Mouse (Mus musculus) megakaryocyte-erythroid progenitor cell, adult 5-6 weeks (primary cell): ENCODE results near the gene Mxi1. TPM values are rescaled to one million over a fixed set of nuclear protein-coding genes. Genes with fewer than 3 reads are reported as not detected.

Experiments used
- ATAC-seq: replicated peaks from 2 replicates; pipeline ENCODE4 v1.8.0; 2016; ENCODE audit warnings: mild to moderate bottlenecking, inconsistent platforms; ENCODE audit not compliant: severe bottlenecking, poor library complexity, low FRiP score, low TSS enrichment
- total RNA-seq, 2 experiments: library from RNA; stranded (forward) in 1 of 2; stranded (reverse) in 1 of 2; fragments of 200-1000, 215-1000 nt in 1 of 2; fragments of >200 nt in 1 of 2; fragmentation: Nextera tagmentation in 1 of 2; gene quantifications; 2 replicates each; pipeline ENCODE4 v1.2.3; 2014 to 2017

Gene Mxi1
- total RNA-seq, 2 experiments from 2014 or later = 21.1 to 82.7 TPM

- ATAC-seq = no peak
Observed at GRCm38 (mm10) chr19:53354271-53355000, 44.1 kb downstream of the Mxi1 start.

- no peak for ATAC-seq
Observed at GRCm38 (mm10) chr19:53355065-53355464, 44.7 kb downstream of the Mxi1 start.

DNA sequence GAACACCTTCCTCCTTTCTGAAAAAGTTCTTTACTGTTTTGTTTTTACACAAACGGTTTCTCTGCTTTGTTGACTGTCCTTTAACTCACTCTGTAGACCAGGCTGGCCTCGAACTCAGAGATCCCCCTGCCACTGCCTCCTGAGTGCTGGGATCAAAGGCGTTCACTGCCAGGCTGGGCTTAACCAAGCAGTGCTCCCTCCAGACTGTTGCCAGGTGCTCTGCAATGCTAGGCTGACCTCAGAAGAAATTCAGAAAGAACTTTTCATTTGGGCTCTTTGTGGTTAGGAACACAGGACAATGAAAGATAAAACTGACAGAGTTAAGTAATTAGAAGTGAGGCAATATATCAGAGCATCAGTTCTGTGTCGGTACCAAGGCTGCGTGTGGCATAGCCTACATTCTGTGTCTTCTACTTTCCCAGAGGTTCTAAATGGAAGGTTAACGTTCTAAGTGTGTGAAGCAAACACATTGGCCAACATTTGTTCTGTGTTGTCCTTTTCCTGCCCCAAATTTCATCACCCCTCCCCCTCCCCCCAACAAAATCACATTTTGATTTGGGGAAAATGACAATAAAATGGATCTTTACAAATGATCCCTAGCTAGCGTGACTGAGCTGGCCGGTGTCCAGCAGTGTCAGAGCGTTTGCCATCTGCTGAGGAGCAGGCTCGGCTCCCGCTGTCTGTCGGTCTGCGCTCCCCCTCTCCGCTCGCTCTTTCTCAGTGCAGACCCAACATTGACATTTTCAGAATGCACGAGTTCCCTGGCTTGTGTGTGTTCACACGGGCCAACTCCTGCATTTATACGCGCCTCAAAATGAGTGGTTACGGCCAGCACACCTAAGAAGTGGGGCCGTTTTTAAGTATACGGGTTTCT lies 49.1 kb downstream of the Mxi1 start:
- no peak for ATAC-seq

DNA sequence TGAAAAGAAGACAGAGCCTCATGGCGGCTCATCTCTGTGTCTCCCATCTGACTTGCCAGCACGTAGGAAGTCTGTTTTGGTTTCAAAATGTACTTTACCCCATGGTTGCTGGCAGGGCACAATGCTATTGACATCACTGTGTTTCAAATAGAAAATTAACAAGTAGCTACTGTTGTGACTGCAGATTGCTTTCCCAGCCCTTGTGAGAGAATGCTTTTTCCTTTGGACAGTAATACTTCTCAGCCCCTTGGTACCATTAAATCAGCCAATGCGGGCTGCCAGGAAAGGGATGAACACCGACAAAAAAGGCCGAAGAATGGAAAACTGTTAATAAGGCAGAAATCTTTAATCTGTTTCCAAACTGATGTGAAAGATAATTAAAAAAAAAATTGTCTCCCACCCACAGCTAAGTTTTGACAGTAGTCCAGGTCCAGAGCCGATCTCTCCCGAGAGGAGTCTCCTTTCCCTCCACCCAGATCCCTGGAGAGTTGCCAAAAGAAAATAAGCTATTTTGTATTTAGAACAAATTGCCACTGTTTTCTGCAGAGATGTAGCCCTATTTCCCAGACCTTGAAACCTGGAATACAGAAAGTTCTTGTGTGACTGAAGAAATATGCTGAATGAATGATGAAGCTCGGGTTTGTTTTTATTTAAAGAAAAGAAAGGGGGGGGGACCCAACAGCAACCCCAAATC lies 50.1 kb downstream of the Mxi1 start:
- no peak for ATAC-seq

DNA sequence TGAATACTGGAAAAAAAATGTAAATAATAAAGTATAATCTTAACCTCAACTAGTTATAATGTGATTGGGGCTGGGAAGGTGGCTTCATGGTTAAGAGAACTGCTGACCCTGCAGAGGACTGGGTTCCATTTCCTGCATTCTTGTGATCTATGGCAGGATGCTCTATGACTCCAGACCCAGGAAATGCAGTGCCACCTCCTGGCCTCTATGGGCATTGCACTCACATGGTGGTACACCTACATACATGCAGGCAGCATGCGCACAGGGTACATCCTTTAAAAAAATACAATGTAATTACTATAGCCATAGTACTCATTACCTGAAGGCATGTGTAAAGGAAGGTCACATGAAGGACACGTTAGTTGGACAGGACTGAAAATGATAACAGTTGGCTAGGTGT lies 52.6 kb downstream of the Mxi1 start:
- 0 out of 2 replicates have a peak, but pooled peaks have one; percentile 53 for ATAC-seq

- ATAC-seq = no peak
Observed at GRCm38 (mm10) chr19:53364551-53364950, 54.2 kb downstream of the Mxi1 start.

GRCm38 (mm10) chr19:53364963-53365362 lies 54.6 kb downstream of the Mxi1 start:
- ATAC-seq = no peak

- no peak for ATAC-seq
Observed at GRCm38 (mm10) chr19:53366057-53366775, 55.9 kb downstream of the Mxi1 start.

DNA sequence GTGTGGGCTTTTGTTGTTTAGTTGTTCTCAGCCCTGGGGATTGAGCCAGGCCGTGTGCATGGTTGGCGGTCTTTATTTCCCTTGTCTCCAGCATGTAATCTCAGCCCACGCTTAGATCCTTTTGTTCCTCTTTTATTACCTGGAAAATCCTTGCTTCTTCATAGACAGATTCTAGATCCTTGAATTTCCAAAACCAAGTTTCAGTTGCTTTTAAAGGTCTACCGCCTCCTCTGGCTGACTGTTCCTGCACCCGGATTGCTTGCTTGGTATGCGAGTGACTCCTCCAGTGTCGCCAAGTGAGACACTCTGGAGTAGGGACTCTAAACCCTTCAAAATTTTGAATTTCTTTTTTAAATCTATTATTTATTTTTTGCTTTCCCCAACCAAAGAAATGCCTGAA lies 56.6 kb downstream of the Mxi1 start:
- ATAC-seq = no peak

GRCm38 (mm10) chr19:53369469-53370043 lies 59.2 kb downstream of the Mxi1 start:
- peak; percentile 71 for ATAC-seq

DNA sequence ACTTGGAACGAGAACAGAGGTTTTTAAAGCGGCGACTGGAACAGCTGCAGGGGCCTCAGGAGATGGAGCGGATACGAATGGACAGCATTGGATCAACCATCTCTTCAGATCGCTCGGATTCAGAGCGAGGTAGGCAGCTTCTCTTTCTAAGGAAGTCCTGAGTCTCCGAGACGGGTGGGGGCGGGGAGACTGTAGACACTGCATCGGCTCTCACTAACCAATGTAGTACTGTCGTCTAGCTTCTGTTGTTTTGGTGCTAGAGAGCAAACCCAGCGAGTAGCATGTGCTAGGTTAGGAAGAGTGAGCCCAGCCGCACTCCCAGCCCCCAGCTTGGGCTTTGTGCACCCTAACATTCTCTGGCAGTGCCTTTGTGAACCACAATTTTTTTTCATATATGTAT lies 59.9 kb downstream of the Mxi1 start:
- no peak for ATAC-seq

- ATAC-seq = no peak
Observed at GRCm38 (mm10) chr19:53371666-53372065, 61.3 kb downstream of the Mxi1 start, which contains the start of gene Gm10197. TSS of gene Gm10197 (minus strand) at chr19:53371766.

DNA sequence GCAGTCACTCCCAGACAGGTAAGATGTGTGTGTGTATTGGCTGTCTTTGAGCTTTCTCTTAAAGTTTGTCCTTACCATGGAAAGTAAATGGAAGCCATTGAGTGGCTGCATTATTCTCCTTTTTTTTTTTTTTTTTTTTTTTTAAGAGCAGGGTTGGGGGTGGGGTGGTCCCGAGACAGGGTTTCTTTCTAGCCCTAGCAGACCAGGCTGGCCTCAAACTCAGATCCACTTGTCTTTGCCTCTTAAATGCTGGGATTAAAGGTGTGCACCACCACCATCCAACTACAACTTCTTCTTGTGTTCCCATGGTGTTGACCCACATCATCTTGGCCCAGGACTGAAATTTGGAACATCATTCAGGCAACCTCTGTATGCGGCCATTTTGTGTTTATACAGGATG lies 63.3 kb downstream of the Mxi1 start:
- ATAC-seq = no peak

GRCm38 (mm10) chr19:53375299-53375698 lies 65.0 kb downstream of the Mxi1 start:
- ATAC-seq = no peak

DNA sequence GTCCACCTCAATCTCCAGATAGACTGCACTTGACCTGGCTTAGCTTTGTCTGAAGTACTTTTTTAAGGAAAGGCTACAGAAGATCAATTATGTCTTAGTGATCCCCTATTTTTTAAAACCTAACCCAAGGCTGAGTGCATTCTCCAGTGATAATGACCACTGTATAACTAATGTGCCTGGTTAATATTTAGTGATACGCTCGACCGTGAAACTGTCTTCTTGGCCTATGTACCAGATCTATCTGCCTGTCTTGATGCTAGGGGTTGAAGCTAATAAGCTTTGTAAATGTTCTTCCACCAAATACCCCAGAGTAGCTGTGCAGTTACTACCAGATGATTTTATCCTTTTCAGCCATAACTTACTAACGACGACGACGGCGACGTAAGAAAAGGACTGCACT lies 65.5 kb downstream of the Mxi1 start:
- no peak for ATAC-seq

DNA sequence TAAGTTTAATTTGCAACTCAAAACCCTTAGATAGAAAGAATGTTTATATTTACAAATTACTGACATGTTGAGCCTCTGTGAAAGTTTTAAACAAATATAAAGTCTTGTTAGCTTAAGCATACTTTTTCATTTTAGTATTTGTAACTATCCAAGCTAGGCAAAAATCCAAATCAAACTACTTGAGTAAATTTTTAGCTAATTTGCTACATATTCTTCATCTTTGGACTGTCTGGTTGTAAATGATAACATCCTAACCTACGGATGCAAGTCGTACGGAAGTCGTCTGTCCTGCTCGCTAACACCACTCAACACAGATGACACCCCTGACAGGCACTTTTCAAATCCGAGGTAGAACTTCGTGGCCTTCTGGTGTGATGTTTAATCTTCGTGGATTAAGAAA lies 67.3 kb downstream of the Mxi1 start:
- no peak for ATAC-seq

DNA sequence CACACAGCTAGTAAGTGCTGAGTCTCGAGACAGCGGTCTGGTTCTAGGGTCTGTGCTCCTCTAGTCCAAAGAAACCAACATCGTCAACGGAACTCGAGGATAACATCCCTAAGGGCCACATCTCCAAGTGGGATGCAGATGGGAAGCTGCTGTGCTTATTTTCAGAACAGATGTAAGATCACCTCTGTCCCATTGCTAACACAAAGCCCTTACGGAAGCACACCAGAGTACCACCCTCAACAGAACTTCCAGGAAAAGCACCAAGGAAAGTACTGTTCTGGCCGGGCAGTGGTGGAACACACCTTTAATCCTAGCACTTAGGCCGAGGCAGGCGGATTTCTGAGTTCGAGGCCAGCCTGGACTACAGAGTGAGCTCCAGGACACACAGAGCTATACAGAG lies 68.1 kb downstream of the Mxi1 start:
- no peak for ATAC-seq

- no peak for ATAC-seq
Observed at GRCm38 (mm10) chr19:53383336-53383735, 73.0 kb downstream of the Mxi1 start.

DNA sequence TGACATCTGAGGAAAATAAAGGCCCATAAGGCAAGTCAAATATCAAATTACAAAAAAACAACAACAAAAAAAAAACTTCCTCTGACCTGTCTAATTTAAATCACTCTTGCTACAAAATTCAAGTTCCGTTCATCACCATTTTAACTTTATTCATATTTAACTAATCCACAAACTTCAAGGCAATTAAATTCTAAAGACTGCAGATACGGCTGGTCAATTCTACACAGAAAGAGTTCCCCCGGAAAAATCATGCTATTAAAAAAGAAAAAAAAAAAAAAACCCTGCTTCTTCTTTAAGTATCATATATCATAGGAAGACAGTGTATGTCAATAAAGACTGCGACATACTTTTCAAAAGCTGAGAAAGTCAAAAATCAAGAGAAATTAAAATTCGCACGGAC lies 79.1 kb downstream of the Mxi1 start:
- ATAC-seq = no peak
